Mouse (Mus musculus) heart, postnatal 0 days (tissue): ENCODE data around the gene Klhl26. TPM values are rescaled to one million over a fixed set of nuclear protein-coding genes. Genes with fewer than 3 reads are reported as not detected.

Source experiments
- ATAC-seq: fragments of 200-750 bp; cut with Nextera tagmentation; 2 replicates; pipeline ENCODE4 v1.8.0; 2017; ENCODE audit warnings: low read depth, moderate number of reproducible peaks, moderate library complexity; ENCODE audit not compliant: insufficient read depth
- DNase-seq: peaks from one replicate; pipeline ENCODE4 v3.0.0-alpha.2; 2016; ENCODE audit warnings: low spot score
- H3K27ac ChIP-seq: fragments of 300-500 bp; sonication (generic); 2 replicates; pipeline ENCODE4 v1.5.1; 2014; ENCODE audit warnings: low read depth, mild to moderate bottlenecking
- H3K27me3 ChIP-seq: fragments of 300-500 bp; sonication (generic); 2 replicates; pipeline ENCODE4 v1.6.1; 2014; ENCODE audit warnings: low read length, mixed read lengths; ENCODE audit not compliant: control insufficient read depth, insufficient read depth
- H3K36me3 ChIP-seq: fragments of 300-500 bp; sonication (generic); replicated peaks from 2 replicates; pipeline ENCODE4 v1.6.1; 2014; ENCODE audit warnings: low read length, mixed read lengths; ENCODE audit not compliant: control insufficient read depth, insufficient read depth
- H3K4me1 ChIP-seq: fragments of 300-500 bp; sonication (generic); 2 replicates; pipeline ENCODE4 v1.6.1; 2014; ENCODE audit warnings: antibody characterized with exemption; ENCODE audit not compliant: control insufficient read depth, insufficient read depth
- H3K4me2 ChIP-seq: fragments of 300-500 bp; sonication (generic); 2 replicates; pipeline ENCODE4 v1.6.1; 2014; ENCODE audit warnings: low read depth, mild to moderate bottlenecking, low read length, moderate library complexity
- H3K4me3 ChIP-seq: fragments of 300-500 bp; sonication (generic); 2 replicates; pipeline ENCODE4 v1.5.1; 2014; ENCODE audit warnings: low read depth, low read length
- H3K9ac ChIP-seq: fragments of 300-500 bp; sonication (generic); replicated peaks from 2 replicates; pipeline ENCODE4 v1.6.1; 2014; ENCODE audit warnings: low read depth, low read length, mixed read lengths
- H3K9me3 ChIP-seq: fragments of 300-500 bp; sonication (generic); replicated peaks from 2 replicates; pipeline ENCODE4 v1.6.1; 2016; ENCODE audit warnings: low read length; ENCODE audit not compliant: control insufficient read depth
- CTCF ChIP-seq: IDR thresholded peaks from 2 replicates; pipeline ENCODE4 v1.5.1; 2016; ENCODE audit warnings: antibody characterized with exemption, control low read depth, low read depth
- EP300 ChIP-seq: IDR thresholded peaks from 2 replicates; pipeline ENCODE4 v1.6.1; 2016; ENCODE audit warnings: antibody characterized with exemption, low read depth
- WGBS: fragments of 180-500 bp; shearing (Covaris S2); extraction: QIAGEN DNeasy Blood & Tissue Kit; methylation state at CpG from one replicate; pipeline ENCODE4 v1.1.7; 2014; 5-methylcytosine and 5-hydroxymethylcytosine counted together
- polyA plus RNA-seq: library from polyadenylated mRNA; unstranded; fragments of >200 nt; fragmentation: Nextera tagmentation; extraction: Ambion mirVana; gene quantifications from 2 replicates; pipeline ENCODE4 v1.2.1, GENCODE M21; 2015
- total RNA-seq: library from RNA; depleted of rRNA; stranded (reverse); fragments of >200 nt; gene quantifications from 2 replicates; pipeline ENCODE4 v1.2.3, GENCODE M21; 2014; ENCODE audit warnings: low replicate concordance

The Klhl26 gene
- total and polyA plus RNA-seq, 2 experiments from 2014 or later = 8.7 to 22.6 TPM

DNA sequence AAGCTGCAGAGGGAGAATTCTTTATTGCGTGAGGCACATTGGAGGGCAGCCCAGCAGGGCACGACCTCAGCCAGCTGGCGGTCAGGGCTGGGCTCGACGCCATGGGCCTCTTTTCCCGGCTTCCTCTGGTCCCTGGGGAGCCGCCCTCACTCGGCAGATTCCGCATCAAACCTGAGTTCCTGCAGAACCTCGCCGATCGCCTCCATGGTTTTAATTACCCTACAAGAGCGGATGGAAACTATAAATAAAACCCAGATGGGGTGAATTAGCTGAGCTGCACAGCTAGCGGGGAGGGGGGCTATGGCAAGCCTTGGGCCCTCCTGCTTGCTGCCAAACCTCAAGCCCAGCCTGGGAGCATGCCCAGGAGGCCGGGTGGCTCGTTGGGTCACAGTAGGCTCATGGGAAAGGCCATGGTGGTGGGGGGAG lies 27.5 kb upstream of the Klhl26 start:
- peaks cover 17% of the 10 kb centered on the region for H3K36me3 ChIP-seq
- H3K27ac ChIP-seq = no peak overlapping the region
- no peak overlapping the region for H3K4me2 ChIP-seq
- 43% methylated on average over 16 of the region's 16 CpGs for WGBS
- peaks cover 28% of the 10 kb centered on the region for H3K4me1 ChIP-seq
- DNase-seq = no peak
- TF ChIP-seq EP300 (no peak), CTCF (no peak)
- no peak for ATAC-seq
- H3K4me3 ChIP-seq = no peak overlapping the region
- no peak overlapping the region for H3K9ac ChIP-seq
- H3K27me3 ChIP-seq = peaks cover 37% of the 10 kb centered on the region
- no peaks in the 10 kb centered on the region for H3K9me3 ChIP-seq

DNA sequence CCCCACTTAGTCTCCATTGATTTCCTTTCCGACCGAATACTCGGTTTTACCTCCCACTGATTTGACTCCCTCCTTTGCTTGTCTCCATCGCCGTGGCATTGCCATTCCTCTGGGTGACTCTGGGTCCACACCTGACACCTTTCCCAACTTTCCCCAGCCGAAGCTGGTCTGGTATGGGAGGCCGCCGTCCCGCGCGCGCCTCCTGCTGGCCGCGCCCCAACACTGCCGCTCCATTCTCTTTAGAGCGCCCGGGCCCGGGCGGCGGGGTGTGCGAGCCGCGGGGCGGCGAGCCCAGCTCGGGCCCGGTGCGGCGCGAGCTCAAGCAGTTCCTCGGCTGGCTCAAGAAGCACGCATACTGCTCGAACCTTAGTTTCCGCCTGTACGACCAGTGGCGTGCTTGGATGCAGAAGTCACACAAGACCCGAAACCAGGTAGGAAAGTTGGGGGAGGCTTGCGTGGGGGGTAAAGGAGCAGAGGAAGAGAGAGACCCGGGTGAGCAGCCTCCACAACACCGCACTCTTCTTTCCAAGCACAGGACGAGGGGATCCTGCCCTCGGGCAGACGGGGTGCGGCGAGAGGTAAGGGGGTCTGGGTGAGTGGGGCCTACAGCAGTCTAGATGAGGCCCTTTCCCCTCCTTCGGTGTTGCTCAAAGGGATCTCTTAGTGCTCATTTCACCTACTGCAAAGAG lies 26.4 kb upstream of the Klhl26 start:
- Histone ChIP-seq H3K4me3 (no peak overlapping the region), H3K4me2 (no peak overlapping the region; the same call in 1 of the 2 replicates)
- WGBS = 16% methylated on average over 46 of the region's 46 CpGs

DNA sequence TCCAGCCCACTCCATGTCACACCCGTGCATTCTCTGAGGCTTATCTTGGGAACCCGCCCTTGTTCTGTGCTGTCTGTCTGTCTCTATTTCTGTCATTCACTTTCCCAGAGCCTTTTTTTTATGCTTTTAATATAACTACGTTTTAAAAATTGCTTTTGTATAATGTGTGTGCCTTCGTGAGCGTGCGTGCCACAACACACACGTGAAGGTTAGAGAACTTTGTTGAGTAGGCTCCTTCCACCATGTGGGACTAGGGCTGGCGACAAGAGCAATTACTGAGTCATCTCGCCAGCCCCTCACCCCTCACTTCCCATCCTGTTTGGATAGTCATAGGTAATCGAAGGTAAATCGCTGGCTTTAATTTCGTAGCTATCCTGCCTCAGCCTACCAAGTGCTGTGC lies 25.8 kb upstream of the Klhl26 start:
- H3K4me3 ChIP-seq = no peak overlapping the region
- peak overlapping the region; percentile 42 for H3K4me2 ChIP-seq
- peaks cover 20% of the 10 kb centered on the region for H3K4me1 ChIP-seq
- 35% methylated on average over 12 of the region's 12 CpGs for WGBS
- H3K9ac ChIP-seq = no peak overlapping the region
- peaks cover 51% of the 10 kb centered on the region for H3K27me3 ChIP-seq
- H3K27ac ChIP-seq = no peak overlapping the region
- DNase-seq = no peak
- no peak for TF ChIP-seq EP300
- no peak for TF ChIP-seq CTCF
- ATAC-seq = no peak
- H3K36me3 ChIP-seq = peaks cover 3% of the 10 kb centered on the region
- H3K9me3 ChIP-seq = no peaks in the 10 kb centered on the region

More for the DNA sequence above, 26.4 kb upstream of the Klhl26 start:
- Histone ChIP-seq H3K36me3 (peaks cover 10% of the 10 kb centered on the region), H3K27me3 (peaks cover 48% of the 10 kb centered on the region), H3K9me3 (no peaks in the 10 kb centered on the region), H3K27ac (no peak overlapping the region), H3K4me1 (peaks cover 20% of the 10 kb centered on the region), H3K9ac (no peak overlapping the region)
- peak; percentile 72 for DNase-seq
- TF ChIP-seq EP300 (no peak), CTCF (peak; percentile 81)
- ATAC-seq = peak; percentile 9; the same call in 1 of the 2 replicates

- Histone ChIP-seq H3K36me3 (no peaks in the 10 kb centered on the region), H3K4me3 (no peak overlapping the region), H3K27ac (no peak overlapping the region), H3K9ac (no peak overlapping the region), H3K4me1 (peaks cover 20% of the 10 kb centered on the region), H3K9me3 (no peaks in the 10 kb centered on the region), H3K4me2 (peak overlapping the region; percentile 42), H3K27me3 (peaks cover 57% of the 10 kb centered on the region)
- TF ChIP-seq CTCF = no peak
- TF ChIP-seq EP300 = no peak
- DNase-seq (no peak), ATAC-seq (no peak)
- WGBS = 10% methylated on average over 23 of the region's 23 CpGs
These were observed 25.2 kb upstream of the Klhl26 start for GRCm38 (mm10) chr8:70501820-70502529.

GRCm38 (mm10) chr8:70500386-70501301 lies 23.9 kb upstream of the Klhl26 start:
- ATAC-seq = no peak
- Histone ChIP-seq H3K4me3 (no peak overlapping the region), H3K27me3 (peaks cover 70% of the 10 kb centered on the region), H3K36me3 (no peaks in the 10 kb centered on the region), H3K9ac (no peak overlapping the region), H3K4me1 (peaks cover 15% of the 10 kb centered on the region), H3K4me2 (no peak overlapping the region), H3K27ac (no peak overlapping the region), H3K9me3 (no peaks in the 10 kb centered on the region)
- WGBS = 12% methylated on average over 37 of the region's 39 CpGs
- DNase-seq = no peak
- TF ChIP-seq EP300 (no peak), CTCF (no peak)
